Mouse (Mus musculus): ENCODE measurements around the gene Pex11a. TPM values are rescaled to one million over a fixed set of nuclear protein-coding genes. Genes with fewer than 3 reads are reported as not detected.

Gene Pex11a
- polyA plus RNA-seq, 1 experiment from 2014 or later, result 12.7 TPM

- 66% methylated on average over 4 of the region's 4 CpGs for WGBS
- H3K4me3 ChIP-seq, result no peak within 1 kb of the TSS
- no peak for ATAC-seq
- no peak within 1 kb of the TSS for H3K9ac ChIP-seq
- H3K4me1 ChIP-seq, result no peaks in the 10 kb centered on the region
- H3K4me2 ChIP-seq, result no peak within 1 kb of the TSS
- H3K27me3 ChIP-seq, result no peaks in the 10 kb centered on the region
- H3K36me3 ChIP-seq (ENCODE audit: poor library complexity, severe bottlenecking), result peaks cover 21% of the 10 kb centered on the region
- H3K27ac ChIP-seq, result no peak within 1 kb of the TSS
- H3K9me3 ChIP-seq (replicated peaks), result no peaks in the 10 kb centered on the region
Measured at GRCm38 (mm10) chr7:79732622-79733021, 10.3 kb downstream of the Pex11a start, which contains the start of gene Plin1. Plin1 (minus strand) TSS chr7:79732903.

DNA sequence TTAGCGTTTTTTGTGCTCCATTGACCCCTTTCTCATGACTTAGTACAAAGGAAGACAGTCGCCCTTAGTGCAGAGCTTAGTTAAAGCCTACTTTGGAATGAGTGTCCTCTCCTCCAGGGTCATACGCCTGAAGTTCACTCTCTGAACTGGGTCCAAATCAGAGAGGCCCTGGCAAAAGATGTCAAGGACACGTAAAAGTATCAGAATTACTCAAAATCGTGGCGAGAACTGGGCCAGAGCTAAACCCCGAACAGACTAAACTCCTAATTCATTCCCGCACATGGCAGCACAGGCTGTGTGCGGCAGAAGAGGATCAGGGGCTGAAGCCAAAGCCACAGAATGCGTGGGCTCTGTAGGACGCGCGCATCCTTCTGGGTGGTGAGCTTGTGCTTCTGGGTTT lies 11.5 kb downstream of the Pex11a start:
- H3K9ac ChIP-seq, result no peak overlapping the region

GRCm38 (mm10) chr7:79729743-79730370 lies 13.1 kb downstream of the Pex11a start:
- peaks cover 4% of the 10 kb centered on the region; the same call in 1 of the 2 replicates for H3K36me3 ChIP-seq (ENCODE audit: poor library complexity, severe bottlenecking)
- no peak overlapping the region for H3K27ac ChIP-seq
- 71% methylated on average over 11 of the region's 11 CpGs for WGBS
- H3K9me3 ChIP-seq (replicated peaks), result no peaks in the 10 kb centered on the region
- no peak overlapping the region for H3K4me2 ChIP-seq
- H3K27me3 ChIP-seq, result 0 out of 2 replicates have a peak, but pooled peaks cover 2% of the 10 kb centered on the region
- ATAC-seq, result peak; percentile 37
- no peaks in the 10 kb centered on the region for H3K4me1 ChIP-seq
- no peak overlapping the region for H3K9ac ChIP-seq
- H3K4me3 ChIP-seq, result no peak overlapping the region

More for the DNA sequence above, 11.5 kb downstream of the Pex11a start:
- H3K27me3 ChIP-seq, result no peaks in the 10 kb centered on the region
- no peak for ATAC-seq
- 71% methylated on average over 13 of the region's 13 CpGs for WGBS
- no peak overlapping the region for H3K4me3 ChIP-seq
- no peak overlapping the region for H3K4me2 ChIP-seq
- no peaks in the 10 kb centered on the region for H3K9me3 ChIP-seq (replicated peaks)
- H3K36me3 ChIP-seq (ENCODE audit: poor library complexity, severe bottlenecking), result peaks cover 9% of the 10 kb centered on the region; the same call in 1 of the 2 replicates
- H3K4me1 ChIP-seq, result no peaks in the 10 kb centered on the region
- H3K27ac ChIP-seq, result no peak overlapping the region

- Histone ChIP-seq H3K36me3 (ENCODE audit: poor library complexity, severe bottlenecking) (no peaks in the 10 kb centered on the region), H3K27me3 (0 out of 2 replicates have a peak, but pooled peaks cover 2% of the 10 kb centered on the region), H3K4me3 (no peak overlapping the region), H3K4me2 (0 out of 2 replicates have a peak overlapping the region, but pooled peaks have one; percentile 10), H3K27ac (no peak overlapping the region), H3K4me1 (no peaks in the 10 kb centered on the region), H3K9ac (no peak overlapping the region), H3K9me3 (replicated peaks) (no peaks in the 10 kb centered on the region)
- 4% methylated on average over 8 of the region's 8 CpGs for WGBS
- peak; percentile 54 for ATAC-seq
Measured at GRCm38 (mm10) chr7:79729169-79729568, 13.8 kb downstream of the Pex11a start.

DNA sequence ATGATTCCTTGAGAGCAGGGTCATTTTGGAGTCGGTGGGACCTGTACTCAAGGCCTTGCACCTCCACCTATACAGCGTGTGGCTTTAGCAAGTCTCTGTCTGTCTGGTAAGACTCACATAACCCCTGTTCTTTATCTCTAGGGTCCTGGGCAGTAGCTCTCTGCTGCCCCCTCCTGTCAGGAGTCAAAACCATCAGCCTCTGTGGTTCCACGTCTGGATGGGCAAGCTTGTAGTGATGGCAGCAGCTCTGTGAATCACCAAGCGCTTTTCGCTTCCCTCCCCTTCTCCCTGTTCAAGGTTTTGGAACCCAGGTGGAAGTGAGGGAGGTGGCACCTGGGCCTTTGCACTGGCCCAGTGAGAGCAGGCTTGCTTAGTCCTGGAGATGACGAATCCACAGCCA lies 14.7 kb downstream of the Pex11a start:
- Histone ChIP-seq H3K4me2 (no peak overlapping the region), H3K27me3 (peaks cover 8% of the 10 kb centered on the region), H3K9me3 (replicated peaks) (no peaks in the 10 kb centered on the region), H3K36me3 (ENCODE audit: poor library complexity, severe bottlenecking) (no peaks in the 10 kb centered on the region), H3K27ac (no peak overlapping the region), H3K4me3 (no peak overlapping the region), H3K4me1 (no peaks in the 10 kb centered on the region), H3K9ac (no peak overlapping the region)
- WGBS, result 24% methylated on average over 6 of the region's 6 CpGs
- ATAC-seq, result peak; percentile 31; the same call in 1 of the 2 replicates

GRCm38 (mm10) chr7:79727091-79727490 lies 15.8 kb downstream of the Pex11a start:
- ATAC-seq, result no peak
- 18% methylated on average over 2 of the region's 2 CpGs for WGBS

GRCm38 (mm10) chr7:79721386-79721977 lies 21.4 kb downstream of the Pex11a start:
- peaks cover 4% of the 10 kb centered on the region; the same call in 1 of the 2 replicates for H3K4me1 ChIP-seq
- H3K36me3 ChIP-seq (ENCODE audit: poor library complexity, severe bottlenecking), result no peaks in the 10 kb centered on the region
- 0 out of 2 replicates have a peak, but pooled peaks cover 3% of the 10 kb centered on the region for H3K9me3 ChIP-seq (replicated peaks)
- H3K27ac ChIP-seq, result no peak overlapping the region
- 0% methylated on average over 48 of the region's 48 CpGs for WGBS
- H3K9ac ChIP-seq, result peak overlapping the region; percentile 78
- ATAC-seq, result peak; percentile 83
- peaks cover 49% of the 10 kb centered on the region for H3K27me3 ChIP-seq
- peak overlapping the region; percentile 62 for H3K4me3 ChIP-seq
- H3K4me2 ChIP-seq, result peak overlapping the region; percentile 85

More at GRCm38 (mm10) chr7:79727091-79727490, 15.8 kb downstream of the Pex11a start:
- no peak overlapping the region for H3K9ac ChIP-seq
- H3K4me2 ChIP-seq, result no peak overlapping the region
- no peaks in the 10 kb centered on the region for H3K9me3 ChIP-seq (replicated peaks)
- H3K4me3 ChIP-seq, result no peak overlapping the region
- no peaks in the 10 kb centered on the region for H3K4me1 ChIP-seq
- H3K27ac ChIP-seq, result no peak overlapping the region
- peaks cover 19% of the 10 kb centered on the region for H3K27me3 ChIP-seq
- no peaks in the 10 kb centered on the region for H3K36me3 ChIP-seq (ENCODE audit: poor library complexity, severe bottlenecking)

DNA sequence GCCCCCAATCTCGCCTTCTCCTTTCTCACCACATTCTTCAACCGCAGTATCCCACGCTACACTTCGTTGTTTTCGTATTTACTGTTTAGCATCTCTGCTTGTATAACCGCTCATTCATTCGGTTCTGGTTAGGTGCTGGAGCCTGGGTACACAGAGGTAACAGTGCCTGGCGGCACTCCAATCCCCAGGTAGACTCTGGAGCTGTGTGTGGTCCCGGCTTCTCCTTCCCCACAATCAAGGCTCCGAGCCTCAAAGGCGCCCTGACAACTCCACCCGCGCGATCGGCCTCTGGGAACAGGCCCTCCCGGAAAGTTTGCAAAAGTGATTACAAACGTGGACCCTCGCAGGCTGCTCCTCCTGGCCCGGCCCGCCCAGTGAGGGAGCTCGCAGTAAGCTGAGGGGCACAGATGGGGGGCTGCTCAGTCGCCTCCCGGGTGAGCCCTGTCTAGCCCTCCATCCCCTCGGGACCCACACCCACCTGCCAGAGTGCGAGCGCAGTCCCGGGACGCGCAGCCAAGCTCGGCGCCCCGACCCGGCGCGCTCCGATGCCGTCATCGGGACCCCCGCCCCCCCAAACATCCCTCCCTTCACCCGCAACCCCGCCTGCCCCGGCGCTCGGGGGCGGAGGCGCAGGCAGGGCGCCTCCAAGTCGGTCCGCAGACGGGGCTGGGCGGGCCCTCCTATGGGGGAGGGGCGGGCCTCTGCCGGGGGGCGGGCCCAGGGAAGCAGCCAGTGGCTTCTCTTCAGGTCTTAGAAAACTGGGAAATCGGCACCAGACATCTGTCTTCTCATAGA lies 27.5 kb downstream of the Pex11a start, which contains the start of gene Kif7:
Kif7 (minus strand) TSS at position 534 of the 795 bp plus-strand sequence.
- H3K36me3 ChIP-seq (ENCODE audit: poor library complexity, severe bottlenecking), result no peaks in the 10 kb centered on the region
- peak; percentile 91 for ATAC-seq
- peak within 1 kb of the TSS; percentile 67 for H3K4me3 ChIP-seq
- H3K27me3 ChIP-seq, result peaks cover 26% of the 10 kb centered on the region
- H3K9me3 ChIP-seq (replicated peaks), result 0 out of 2 replicates have a peak, but pooled peaks cover 3% of the 10 kb centered on the region
- no peak within 1 kb of the TSS for H3K27ac ChIP-seq
- peak within 1 kb of the TSS; percentile 77 for H3K9ac ChIP-seq
- peak within 1 kb of the TSS; percentile 83 for H3K4me2 ChIP-seq
- H3K4me1 ChIP-seq, result peaks cover 22% of the 10 kb centered on the region
- WGBS, result 1% methylated on average over 49 of the region's 55 CpGs

GRCm38 (mm10) chr7:79710831-79711230 lies 32.1 kb downstream of the Pex11a start:
- Histone ChIP-seq H3K4me2 (peak overlapping the region; percentile 70), H3K27me3 (peaks cover 11% of the 10 kb centered on the region; the same call in 1 of the 2 replicates), H3K9me3 (replicated peaks) (no peaks in the 10 kb centered on the region), H3K36me3 (ENCODE audit: poor library complexity, severe bottlenecking) (peaks cover 24% of the 10 kb centered on the region), H3K9ac (peak overlapping the region; percentile 62), H3K27ac (no peak overlapping the region), H3K4me3 (peak overlapping the region; percentile 46), H3K4me1 (peaks cover 24% of the 10 kb centered on the region)
- ATAC-seq, result no peak
- 35% methylated on average over 17 of the region's 17 CpGs for WGBS

DNA sequence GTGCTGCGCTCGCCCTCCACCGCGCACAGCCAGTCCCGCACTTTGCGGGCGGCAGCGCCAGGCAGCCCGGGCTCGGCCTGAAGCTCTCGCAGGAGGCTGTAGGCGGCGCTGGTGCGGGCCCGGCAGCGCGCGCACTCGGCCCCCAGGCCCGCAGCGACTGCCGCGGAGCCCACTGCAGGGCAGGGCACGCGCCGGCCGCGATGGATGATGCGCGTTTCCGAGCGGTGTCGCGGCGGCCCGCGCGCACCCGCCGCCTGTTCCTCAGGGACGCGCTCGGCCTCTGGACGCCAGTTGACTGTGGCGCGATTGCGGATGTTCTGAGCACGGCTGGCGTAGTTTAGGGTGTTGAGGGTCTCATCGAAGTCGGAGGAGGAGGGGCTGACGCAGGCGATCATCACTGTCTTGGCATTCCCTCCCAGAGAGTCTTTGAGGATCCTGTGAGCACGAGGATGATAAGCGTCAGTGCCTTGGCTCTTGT lies 32.8 kb downstream of the Pex11a start:
- H3K27ac ChIP-seq, result no peak overlapping the region
- H3K4me3 ChIP-seq, result peak overlapping the region; percentile 46
- peaks cover 19% of the 10 kb centered on the region for H3K4me1 ChIP-seq
- H3K9me3 ChIP-seq (replicated peaks), result no peaks in the 10 kb centered on the region
- H3K4me2 ChIP-seq, result peak overlapping the region; percentile 70
- WGBS, result 2% methylated on average over 28 of the region's 55 CpGs
- peak overlapping the region; percentile 62 for H3K9ac ChIP-seq
- peaks cover 24% of the 10 kb centered on the region for H3K36me3 ChIP-seq (ENCODE audit: poor library complexity, severe bottlenecking)
- ATAC-seq, result peak; percentile 92
- H3K27me3 ChIP-seq, result peaks cover 11% of the 10 kb centered on the region; the same call in 1 of the 2 replicates

- no peak for ATAC-seq
- Histone ChIP-seq H3K4me3 (no peak overlapping the region), H3K4me1 (peaks cover 5% of the 10 kb centered on the region; the same call in 1 of the 2 replicates), H3K4me2 (no peak overlapping the region), H3K9ac (no peak overlapping the region), H3K36me3 (ENCODE audit: poor library complexity, severe bottlenecking) (peaks cover 68% of the 10 kb centered on the region), H3K27me3 (no peaks in the 10 kb centered on the region), H3K9me3 (replicated peaks) (no peaks in the 10 kb centered on the region), H3K27ac (no peak overlapping the region)
- WGBS, result 90% methylated on average over 5 of the region's 5 CpGs
Measured at GRCm38 (mm10) chr7:79705210-79705609, 37.7 kb downstream of the Pex11a start.

Measured in forebrain, embryonic 13.5 days (tissue).